Mouse (Mus musculus): Measurements from ENCODE around the gene Prom1. TPM values are rescaled to one million over a fixed set of nuclear protein-coding genes. Genes with fewer than 3 reads are reported as not detected.

Gene Prom1
- polyA plus RNA-seq, 1 experiment from 2014 or later: 52.4 TPM

DNA sequence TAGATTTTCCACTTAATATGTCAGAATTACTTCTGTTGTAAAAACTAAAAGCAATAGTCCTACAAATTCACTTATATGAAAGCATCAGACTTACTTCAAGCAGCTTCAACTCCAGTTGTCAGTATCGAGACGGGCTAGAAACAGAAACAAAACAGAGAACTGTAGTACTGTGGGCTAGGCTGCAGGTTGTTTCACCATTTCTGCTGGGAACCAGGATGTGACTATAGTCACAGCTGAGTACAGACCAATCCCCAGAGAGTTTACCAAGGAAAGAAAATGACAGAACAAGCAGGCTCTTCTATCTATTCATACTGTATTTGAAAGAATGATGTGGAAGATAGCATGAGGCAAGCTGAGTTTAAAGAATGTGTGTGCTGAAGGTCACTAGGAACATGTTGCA, 106.9 kb downstream of the Prom1 start:
- Histone ChIP-seq H3K9ac (no peak overlapping the region), H3K4me1 (no peaks in the 10 kb centered on the region), H3K36me3 (no peaks in the 10 kb centered on the region), H3K4me2 (no peak overlapping the region), H3K27me3 (replicated peaks) (no peaks in the 10 kb centered on the region), H3K4me3 (replicated peaks) (no peak overlapping the region), H3K9me3 (no peaks in the 10 kb centered on the region), H3K27ac (no peak overlapping the region)
- no peak for ATAC-seq (ENCODE audit: insufficient read depth, low FRiP score, low read depth)
- WGBS: 82% methylated on average over 2 of the region's 2 CpGs

DNA sequence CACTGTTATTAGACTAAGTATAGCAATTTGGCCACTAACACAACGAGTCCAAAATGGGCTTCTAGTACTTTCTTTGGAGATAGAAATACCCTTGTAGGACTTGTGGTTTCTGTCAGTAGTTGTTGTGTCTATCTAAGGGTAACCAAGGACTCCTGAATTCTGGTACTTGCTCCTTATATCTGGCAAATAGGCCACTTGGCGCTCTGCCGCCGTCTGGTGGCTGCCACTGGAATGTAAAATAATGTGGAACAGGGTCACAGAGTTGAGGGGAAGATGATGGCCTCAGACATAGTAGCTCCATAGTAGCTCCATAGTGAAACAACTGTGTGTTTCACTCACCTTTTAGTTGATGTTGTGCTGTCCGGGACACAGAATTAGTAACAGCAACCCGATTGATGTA, 111.5 kb downstream of the Prom1 start:
- Histone ChIP-seq H3K27ac (no peak overlapping the region), H3K4me2 (no peak overlapping the region), H3K9me3 (no peaks in the 10 kb centered on the region), H3K36me3 (no peaks in the 10 kb centered on the region), H3K4me1 (no peaks in the 10 kb centered on the region), H3K4me3 (replicated peaks) (no peak overlapping the region), H3K27me3 (replicated peaks) (no peaks in the 10 kb centered on the region), H3K9ac (no peak overlapping the region)
- no peak for ATAC-seq (ENCODE audit: insufficient read depth, low FRiP score, low read depth)
- 56% methylated on average over 6 of the region's 6 CpGs for WGBS

DNA sequence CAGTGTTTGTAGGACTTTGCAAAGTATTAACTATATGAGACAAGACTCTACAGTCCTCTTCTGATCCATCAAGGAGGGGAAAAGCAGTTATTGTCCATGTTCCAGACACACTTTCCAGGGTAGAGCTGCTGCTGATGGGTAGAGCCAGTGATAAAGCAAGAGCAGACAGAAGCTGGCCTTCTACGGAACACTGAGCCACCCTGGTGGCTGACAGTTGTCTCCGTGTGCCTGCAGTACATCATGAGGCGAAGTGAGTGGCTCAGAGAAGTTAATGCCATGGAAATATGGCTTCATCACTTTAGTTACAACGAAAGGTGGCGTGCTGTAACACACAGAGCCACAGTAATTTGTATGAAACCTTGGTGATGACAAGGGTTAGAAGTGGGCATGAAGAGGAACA, 112.8 kb downstream of the Prom1 start:
- no peaks in the 10 kb centered on the region for H3K27me3 ChIP-seq (replicated peaks)
- H3K36me3 ChIP-seq: no peaks in the 10 kb centered on the region
- H3K9me3 ChIP-seq: no peaks in the 10 kb centered on the region
- ATAC-seq (ENCODE audit: insufficient read depth, low FRiP score, low read depth): no peak
- H3K9ac ChIP-seq: no peak overlapping the region
- no peaks in the 10 kb centered on the region for H3K4me1 ChIP-seq
- no peak overlapping the region for H3K27ac ChIP-seq
- 76% methylated on average over 5 of the region's 5 CpGs for WGBS
- no peak overlapping the region for H3K4me3 ChIP-seq (replicated peaks)
- no peak overlapping the region for H3K4me2 ChIP-seq

DNA sequence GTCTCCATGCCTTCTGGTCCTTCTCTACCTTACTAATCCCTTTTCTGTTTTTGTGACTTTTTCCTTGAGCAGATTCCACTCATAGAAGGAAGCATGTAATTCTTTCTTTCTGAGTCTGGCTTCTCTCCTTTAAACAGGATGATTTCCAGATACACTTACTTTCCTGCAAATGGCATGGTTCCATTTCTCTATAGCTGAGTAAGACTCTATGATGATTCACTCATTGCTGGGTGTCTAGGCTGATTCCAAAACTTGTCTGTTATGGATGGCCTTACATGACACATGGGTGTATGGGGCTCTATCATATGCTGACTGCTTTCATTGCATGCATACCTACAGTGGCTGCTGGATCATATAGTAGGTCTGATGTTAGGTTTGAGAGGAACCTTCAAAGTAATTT, 115.6 kb downstream of the Prom1 start:
- H3K4me1 ChIP-seq: peaks cover 3% of the 10 kb centered on the region; the same call in 1 of the 2 replicates
- H3K4me2 ChIP-seq: no peak overlapping the region
- ATAC-seq (ENCODE audit: insufficient read depth, low FRiP score, low read depth): no peak
- no peaks in the 10 kb centered on the region for H3K9me3 ChIP-seq
- no peak overlapping the region for H3K4me3 ChIP-seq (replicated peaks)
- no peak overlapping the region for H3K9ac ChIP-seq
- no peaks in the 10 kb centered on the region for H3K36me3 ChIP-seq
- no peaks in the 10 kb centered on the region for H3K27me3 ChIP-seq (replicated peaks)
- H3K27ac ChIP-seq: no peak overlapping the region

DNA sequence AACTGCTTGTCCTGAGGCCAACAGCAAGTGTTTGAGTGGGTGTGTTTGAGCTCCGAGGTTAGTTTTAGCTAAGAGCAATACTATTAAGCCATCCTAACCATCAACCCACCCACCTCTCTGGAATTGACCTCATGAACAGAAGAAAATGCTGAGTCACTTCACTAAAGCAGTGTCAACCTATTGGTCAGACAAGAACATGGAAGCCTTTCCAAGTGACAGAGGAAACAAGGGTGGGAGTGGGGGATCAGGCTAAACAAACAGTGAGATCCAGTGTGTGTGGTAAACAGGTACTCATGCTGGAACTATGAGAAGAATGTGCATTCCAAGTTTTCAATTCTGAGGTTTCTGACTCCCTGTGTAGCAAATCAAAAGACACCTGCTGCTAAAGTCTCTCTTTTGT, 118.9 kb downstream of the Prom1 start:
- H3K27ac ChIP-seq: no peak overlapping the region

DNA sequence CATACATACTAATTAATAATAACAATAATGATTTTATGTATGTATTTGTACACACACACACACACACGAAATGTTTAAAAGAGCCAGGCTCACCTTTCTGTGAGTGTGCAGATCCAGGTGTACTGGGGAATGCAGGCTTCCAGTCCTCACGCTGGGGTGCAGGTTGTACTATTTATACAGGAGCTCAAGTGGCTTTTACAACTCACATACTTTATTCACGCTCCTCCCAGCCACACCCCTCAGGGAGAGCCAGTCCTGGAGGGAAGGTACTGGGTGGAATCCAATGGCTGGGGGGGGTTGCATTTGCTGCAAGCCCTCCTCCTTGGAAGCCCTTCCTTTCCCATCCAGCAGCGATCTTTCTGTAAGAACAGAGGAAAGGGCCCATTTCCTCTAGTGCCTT, 120.2 kb downstream of the Prom1 start, which contains the start of gene Fgfbp1:
Gene Fgfbp1, minus strand, starts transcription at position 160 of the 400 bp plus-strand sequence.
- Histone ChIP-seq H3K4me3 (replicated peaks) (peak within 1 kb of the TSS; percentile 11; the same call in 1 of the 2 replicates), H3K4me2 (peak within 1 kb of the TSS; percentile 29; the same call in 1 of the 2 replicates), H3K36me3 (no peaks in the 10 kb centered on the region), H3K4me1 (peaks cover 3% of the 10 kb centered on the region; the same call in 1 of the 2 replicates), H3K9ac (no peak within 1 kb of the TSS), H3K9me3 (no peaks in the 10 kb centered on the region), H3K27ac (peak within 1 kb of the TSS; percentile 51; the same call in 1 of the 2 replicates), H3K27me3 (replicated peaks) (no peaks in the 10 kb centered on the region)
- peak; percentile 83 for ATAC-seq (ENCODE audit: insufficient read depth, low FRiP score, low read depth)
- WGBS: 37% methylated on average over 4 of the region's 4 CpGs

More for the DNA sequence above, 118.9 kb downstream of the Prom1 start:
- no peak overlapping the region for H3K4me3 ChIP-seq (replicated peaks)
- H3K9ac ChIP-seq: no peak overlapping the region
- no peak overlapping the region for H3K4me2 ChIP-seq
- H3K36me3 ChIP-seq: no peaks in the 10 kb centered on the region
- 62% methylated on average over 1 of the region's 1 CpGs for WGBS
- H3K4me1 ChIP-seq: peaks cover 3% of the 10 kb centered on the region; the same call in 1 of the 2 replicates
- ATAC-seq (ENCODE audit: insufficient read depth, low FRiP score, low read depth): no peak
- no peaks in the 10 kb centered on the region for H3K27me3 ChIP-seq (replicated peaks)
- H3K9me3 ChIP-seq: no peaks in the 10 kb centered on the region

DNA sequence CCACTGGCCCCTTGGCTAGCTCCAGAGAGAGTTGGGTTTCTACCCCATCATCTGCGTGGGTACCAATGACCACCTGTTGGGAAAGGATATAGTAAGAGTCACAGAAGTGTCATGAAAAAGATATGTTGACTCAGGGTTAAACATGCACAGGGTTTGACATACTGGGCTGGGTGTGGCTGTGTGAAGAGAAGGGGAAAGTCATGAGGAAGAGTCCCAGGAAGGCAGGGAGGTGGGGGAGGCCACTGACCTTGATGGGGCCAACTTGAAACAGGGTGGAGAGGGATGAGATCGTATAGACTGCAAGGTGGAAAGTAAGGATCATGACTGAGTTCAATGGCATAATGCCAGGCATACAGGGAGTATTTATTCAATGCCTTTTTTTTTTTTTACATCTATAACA, 121.4 kb downstream of the Prom1 start:
- no peak for ATAC-seq (ENCODE audit: insufficient read depth, low FRiP score, low read depth)
- Histone ChIP-seq H3K27ac (no peak overlapping the region), H3K36me3 (no peaks in the 10 kb centered on the region), H3K4me1 (peaks cover 3% of the 10 kb centered on the region; the same call in 1 of the 2 replicates), H3K4me3 (replicated peaks) (no peak overlapping the region), H3K9ac (no peak overlapping the region), H3K9me3 (no peaks in the 10 kb centered on the region), H3K4me2 (peak overlapping the region; percentile 10; the same call in 1 of the 2 replicates), H3K27me3 (replicated peaks) (no peaks in the 10 kb centered on the region)
- WGBS: 60% methylated on average over 2 of the region's 2 CpGs

DNA sequence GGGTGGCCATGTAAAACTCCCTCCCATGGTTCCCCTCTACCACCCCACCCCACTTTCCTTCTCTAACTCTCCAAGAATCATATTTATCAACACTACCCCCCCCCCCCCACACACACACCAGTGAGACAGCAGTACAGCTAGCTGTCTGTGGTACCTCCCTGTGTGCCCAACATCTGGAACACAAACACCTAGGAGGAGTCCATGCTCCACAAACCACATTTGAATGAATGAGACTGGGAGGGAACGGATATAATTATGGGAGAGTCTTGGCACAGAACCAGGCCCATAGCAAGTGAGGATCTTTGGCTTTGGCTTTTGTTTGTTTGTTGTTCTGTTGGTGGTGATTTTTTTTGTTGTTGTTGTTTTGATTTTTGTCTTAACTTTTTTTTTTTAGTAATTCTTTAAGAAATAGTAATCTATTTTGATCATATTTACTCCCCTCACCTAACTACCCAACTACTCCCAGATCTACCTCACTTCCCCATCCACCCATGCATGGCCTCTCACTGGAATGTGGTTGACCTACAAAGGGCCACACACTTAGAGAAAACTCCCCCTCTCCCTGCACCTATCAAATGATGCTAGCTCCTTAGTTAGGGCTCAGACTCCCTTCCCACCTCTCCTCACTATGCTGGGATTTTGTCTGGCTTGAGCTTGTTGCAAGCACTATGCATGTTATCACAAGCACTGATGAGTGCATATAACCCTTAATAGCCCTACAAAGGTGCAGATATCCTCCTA, 124.8 kb downstream of the Prom1 start:
- H3K4me3 ChIP-seq (replicated peaks): no peak overlapping the region
- WGBS: 87% methylated on average over 1 of the region's 1 CpGs
- no peaks in the 10 kb centered on the region for H3K27me3 ChIP-seq (replicated peaks)
- no peak overlapping the region for H3K27ac ChIP-seq
- no peak overlapping the region for H3K9ac ChIP-seq
- ATAC-seq (ENCODE audit: insufficient read depth, low FRiP score, low read depth): no peak
- H3K36me3 ChIP-seq: no peaks in the 10 kb centered on the region
- H3K9me3 ChIP-seq: no peaks in the 10 kb centered on the region
- no peak overlapping the region for H3K4me2 ChIP-seq
- H3K4me1 ChIP-seq: no peaks in the 10 kb centered on the region

DNA sequence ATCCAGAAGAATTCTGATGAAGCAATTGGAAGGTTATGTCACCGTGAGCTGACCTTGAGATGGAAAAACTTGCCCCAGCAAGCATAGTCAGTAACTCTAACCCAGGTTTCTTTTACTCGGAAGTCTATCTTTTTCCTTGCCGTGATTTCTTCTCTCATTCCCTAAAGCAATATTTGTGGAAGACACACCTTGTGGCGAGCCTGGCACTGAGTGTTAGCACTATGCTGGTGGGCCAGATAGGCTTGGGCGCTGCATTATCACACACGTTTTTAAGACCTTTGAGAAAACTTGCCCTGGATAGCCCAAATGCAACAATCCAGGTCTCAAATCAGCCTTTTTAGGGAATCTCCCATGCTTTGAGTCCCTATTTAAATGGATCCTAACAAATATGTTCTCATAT, 127.7 kb downstream of the Prom1 start:
- Histone ChIP-seq H3K27me3 (replicated peaks) (no peaks in the 10 kb centered on the region), H3K27ac (peak overlapping the region; percentile 24; the same call in 1 of the 2 replicates), H3K9me3 (no peaks in the 10 kb centered on the region), H3K36me3 (no peaks in the 10 kb centered on the region), H3K4me1 (no peaks in the 10 kb centered on the region), H3K9ac (no peak overlapping the region), H3K4me3 (replicated peaks) (no peak overlapping the region), H3K4me2 (no peak overlapping the region)
- 55% methylated on average over 6 of the region's 6 CpGs for WGBS
- peak; percentile 36; the same call in 1 of the 2 replicates for ATAC-seq (ENCODE audit: insufficient read depth, low FRiP score, low read depth)

DNA sequence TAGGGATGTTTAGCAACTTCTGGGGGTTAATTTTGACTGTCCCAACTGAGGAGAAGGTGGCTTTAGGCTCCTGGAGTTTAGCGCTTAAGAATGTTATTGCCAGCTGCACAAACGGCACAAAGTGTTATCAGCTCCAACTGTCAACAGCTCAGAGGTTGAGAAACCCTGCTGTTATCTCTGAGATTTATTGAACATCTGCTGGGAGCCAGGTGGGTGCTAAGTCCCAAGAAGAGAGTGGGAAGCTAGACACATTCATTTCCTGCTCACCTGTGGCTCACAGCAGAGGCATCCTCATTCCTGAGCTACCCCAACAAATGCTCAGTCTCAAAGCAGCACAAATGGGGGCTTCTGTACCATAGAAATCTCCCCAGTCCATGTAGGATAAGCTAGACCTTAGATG, 130.7 kb downstream of the Prom1 start:
- ATAC-seq (ENCODE audit: insufficient read depth, low FRiP score, low read depth): no peak

DNA sequence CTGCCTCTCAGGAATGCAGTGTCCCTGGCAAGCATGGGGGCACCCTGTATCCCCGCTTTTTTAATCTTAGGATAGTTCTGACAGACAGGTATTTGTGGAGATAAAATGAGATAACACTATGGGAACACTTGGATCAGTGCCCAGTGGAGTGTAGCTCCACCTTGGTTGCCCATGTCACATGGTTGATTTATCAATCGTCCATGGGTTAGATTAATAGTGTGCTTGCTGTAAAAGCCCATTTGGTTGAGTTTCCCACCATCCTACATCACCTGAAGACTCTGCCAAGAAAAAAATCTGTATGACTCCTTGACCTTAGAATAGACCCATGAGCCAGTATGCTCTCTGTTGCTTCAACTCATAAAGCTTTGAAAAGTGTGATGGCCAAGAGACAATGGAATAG, 131.3 kb downstream of the Prom1 start:
- Histone ChIP-seq H3K9me3 (no peaks in the 10 kb centered on the region), H3K4me1 (no peaks in the 10 kb centered on the region), H3K27ac (no peak overlapping the region), H3K9ac (no peak overlapping the region), H3K4me2 (no peak overlapping the region), H3K36me3 (no peaks in the 10 kb centered on the region), H3K4me3 (replicated peaks) (no peak overlapping the region), H3K27me3 (replicated peaks) (no peaks in the 10 kb centered on the region)
- WGBS: 62% methylated on average over 2 of the region's 2 CpGs
- ATAC-seq (ENCODE audit: insufficient read depth, low FRiP score, low read depth): no peak

More for the DNA sequence above, 130.7 kb downstream of the Prom1 start:
- no peak overlapping the region for H3K4me3 ChIP-seq (replicated peaks)
- 31% methylated on average over 2 of the region's 2 CpGs for WGBS
- no peaks in the 10 kb centered on the region for H3K27me3 ChIP-seq (replicated peaks)
- H3K9ac ChIP-seq: no peak overlapping the region
- no peak overlapping the region for H3K27ac ChIP-seq
- no peak overlapping the region for H3K4me2 ChIP-seq
- no peaks in the 10 kb centered on the region for H3K36me3 ChIP-seq
- H3K9me3 ChIP-seq: no peaks in the 10 kb centered on the region
- no peaks in the 10 kb centered on the region for H3K4me1 ChIP-seq

DNA sequence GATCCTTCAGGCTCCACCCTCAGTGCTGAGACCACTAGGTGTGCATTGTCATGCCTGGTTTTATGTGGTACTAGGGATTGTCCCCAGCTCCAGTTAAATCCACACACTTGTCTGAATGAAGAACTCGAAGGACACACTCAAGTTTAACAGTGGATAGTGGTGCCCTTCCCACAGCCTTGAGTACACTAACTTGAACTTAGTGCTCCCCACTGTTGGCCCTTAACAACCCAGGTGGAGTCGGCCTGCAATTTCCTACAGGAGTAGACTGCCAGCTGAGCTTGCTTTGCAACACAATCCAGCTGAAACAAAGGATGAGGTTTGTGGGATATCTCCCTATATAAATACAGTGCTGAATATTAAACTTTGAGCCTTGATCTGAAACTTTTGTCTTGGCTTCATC, 133.2 kb downstream of the Prom1 start:
- 63% methylated on average over 2 of the region's 2 CpGs for WGBS
- ATAC-seq (ENCODE audit: insufficient read depth, low FRiP score, low read depth): no peak

More for the DNA sequence above, 133.2 kb downstream of the Prom1 start:
- Histone ChIP-seq H3K4me2 (no peak overlapping the region), H3K36me3 (no peaks in the 10 kb centered on the region), H3K9me3 (no peaks in the 10 kb centered on the region), H3K27ac (no peak overlapping the region), H3K27me3 (replicated peaks) (no peaks in the 10 kb centered on the region), H3K4me3 (replicated peaks) (no peak overlapping the region), H3K9ac (no peak overlapping the region), H3K4me1 (no peaks in the 10 kb centered on the region)
